In genomic region chr7:145112146-145112830, GRCm38 (mm10) we compare ENCODE assay signal across 8 mouse cellular contexts.
DNase-seq lines count a peak whose midpoint lies in the region; ATAC-seq and TF ChIP-seq lines count a peak whose summit lies in the region.

No protein-coding gene starts in this region.

- peak overlapping the region; percentile 70 for H3K4me3 ChIP-seq in gastrocnemius, adult 2 months
- no peak overlapping the region for H3K4me3 ChIP-seq in midbrain, embryonic 10.5 days
- H3K4me3 ChIP-seq in midbrain, embryonic 16.5 days (ENCODE audit: low read depth, low read length): no peak overlapping the region
- H3K4me3 ChIP-seq in midbrain, embryonic 11.5 days (ENCODE audit: low read depth, low read length): no peak overlapping the region

- no peaks in the 10 kb centered on the region for H3K36me3 ChIP-seq in midbrain, embryonic 10.5 days
- no peaks in the 10 kb centered on the region for H3K36me3 ChIP-seq in midbrain, embryonic 16.5 days (ENCODE audit: control insufficient read depth, insufficient read depth, low read length)
- H3K36me3 ChIP-seq in splenic B cell, adult 2 months (ENCODE audit: control insufficient read depth, insufficient read depth, low read length, poor library complexity, severe bottlenecking): no peaks in the 10 kb centered on the region
- H3K36me3 ChIP-seq in midbrain, embryonic 11.5 days (ENCODE audit: control insufficient read depth, insufficient read depth, low read length): no peaks in the 10 kb centered on the region

- H3K9ac ChIP-seq in midbrain, embryonic 16.5 days (ENCODE audit: low read depth, low read length): no peak overlapping the region
- no peak overlapping the region for H3K9ac ChIP-seq in midbrain, embryonic 11.5 days (ENCODE audit: low read length)

- H3K4me2 ChIP-seq in midbrain, embryonic 16.5 days (ENCODE audit: low read length): no peak overlapping the region
- no peak overlapping the region for H3K4me2 ChIP-seq in midbrain, embryonic 11.5 days

- H3K9me3 ChIP-seq in midbrain, embryonic 10.5 days (replicated peaks): no peaks in the 10 kb centered on the region
- no peaks in the 10 kb centered on the region for H3K9me3 ChIP-seq in midbrain, embryonic 16.5 days (replicated peaks; ENCODE audit: control insufficient read depth, low read length, poor library complexity, severe bottlenecking)
- no peaks in the 10 kb centered on the region for H3K9me3 ChIP-seq in midbrain, embryonic 11.5 days (ENCODE audit: control insufficient read depth, low read length)

- peak overlapping the region; percentile 87 for H3K27ac ChIP-seq in gastrocnemius, adult 2 months
- H3K27ac ChIP-seq in midbrain, embryonic 10.5 days (replicated peaks): 0 out of 2 replicates have a peak overlapping the region, but pooled peaks have one; percentile 46
- no peak overlapping the region for H3K27ac ChIP-seq in midbrain, embryonic 16.5 days (ENCODE audit: low read length)
- no peak overlapping the region for H3K27ac ChIP-seq in midbrain, embryonic 11.5 days (ENCODE audit: low read depth, low read length)

- intact Hi-C loops in gastrocnemius, adult 2 months (cut with DNase I): no loop called here

- no peak for ATAC-seq in midbrain, embryonic 16.5 days
- ATAC-seq in midbrain, embryonic 11.5 days (ENCODE audit: low FRiP score): no peak

- no peak for DNase-seq in gastrocnemius, adult 2 months
- DNase-seq in gastrocnemius, postnatal 4 days (ENCODE audit: low spot score in 2 of 2): no peak
- DNase-seq in midbrain, embryonic 10.5 days (ENCODE audit: low spot score): no peak
- DNase-seq in induced T-regulatory cell, adult 2 months (ENCODE audit: low read depth): peak; percentile 25
- peak; percentile 40 for DNase-seq in splenic B cell, adult 2 months (ENCODE audit: low read depth, low spot score)
- no peak for DNase-seq in layer of hippocampus, postnatal 10 days (ENCODE audit: low spot score in 2 of 2)
- DNase-seq in midbrain, embryonic 11.5 days (ENCODE audit: low spot score, missing footprints): no peak

- no peak for TF ChIP-seq CTCF in gastrocnemius, adult 2 months (IDR thresholded peaks at IDR 0.05)

- no peaks in the 10 kb centered on the region for H3K27me3 ChIP-seq in midbrain, embryonic 10.5 days (ENCODE audit: low read depth, poor library complexity, severe bottlenecking)
- H3K27me3 ChIP-seq in midbrain, embryonic 16.5 days (ENCODE audit: control insufficient read depth, insufficient read depth, low read depth, low read length): no peaks in the 10 kb centered on the region
- H3K27me3 ChIP-seq in splenic B cell, adult 2 months (ENCODE audit: control insufficient read depth, insufficient read depth, low read length, poor library complexity, severe bottlenecking): no peaks in the 10 kb centered on the region
- H3K27me3 ChIP-seq in midbrain, embryonic 11.5 days (ENCODE audit: control insufficient read depth, insufficient read depth, low read length): no peaks in the 10 kb centered on the region

- peaks cover 28% of the 10 kb centered on the region for H3K4me1 ChIP-seq in midbrain, embryonic 10.5 days
- no peaks in the 10 kb centered on the region for H3K4me1 ChIP-seq in midbrain, embryonic 16.5 days (ENCODE audit: control insufficient read depth, insufficient read depth, low read length)
- H3K4me1 ChIP-seq in midbrain, embryonic 11.5 days (ENCODE audit: control insufficient read depth, insufficient read depth, low read length): no peaks in the 10 kb centered on the region

Comparison
In these comparisons a context has a peak if more than half of its experiments do, and no peak if none do; other contexts are left out.
1. H3K27ac ChIP-seq: peak in gastrocnemius, adult 2 months (single experiment) and midbrain, embryonic 10.5 days (single experiment); none in midbrain, embryonic 16.5 days (single experiment) and midbrain, embryonic 11.5 days (single experiment).
2. DNase-seq: peak in induced T-regulatory cell, adult 2 months (single experiment) and splenic B cell, adult 2 months (single experiment); none in gastrocnemius, adult 2 months (single experiment), gastrocnemius, postnatal 4 days (0 of 2), midbrain, embryonic 10.5 days (single experiment), layer of hippocampus, postnatal 10 days (0 of 2) and midbrain, embryonic 11.5 days (single experiment).